Mouse (Mus musculus) ES-Bruce4 (cell line): ENCODE measurements around the gene Yjefn3.

Experiments used
- CTCF ChIP-seq: IDR thresholded peaks from one replicate; pipeline ENCODE4 v1.8.1; 2011; ENCODE audit warnings: low read depth, low read length
- EP300 ChIP-seq: IDR thresholded peaks from 2 replicates; pipeline ENCODE4 v1.6.1; 2011; ENCODE audit warnings: low read depth, low read length; ENCODE audit not compliant: insufficient read depth
- POLR2A ChIP-seq: IDR thresholded peaks from one replicate; pipeline ENCODE4 v1.8.1; 2011; ENCODE audit warnings: low read length; ENCODE audit not compliant: insufficient read depth

- TF ChIP-seq CTCF (no peak), POLR2A (no peak), EP300 (no peak)
These were observed 3.7 kb upstream of the Yjefn3 start for GRCm38 (mm10) chr8:69906260-69906659.
